Mouse (Mus musculus) adrenal gland, adult 8-10 months (tissue): Measurements from ENCODE around the gene Upk3a. TPM values are rescaled to one million over a fixed set of nuclear protein-coding genes. Genes with fewer than 3 reads are reported as not detected.

Experiments used
- DNase-seq: peaks from one replicate; pipeline ENCODE4 v3.0.0; 2022
- total RNA-seq, 4 experiments: library from RNA; stranded (reverse); gene quantifications; 2 replicates each; pipeline ENCODE4 v1.2.4; 2022

The Upk3a gene
- total RNA-seq, 4 experiments from 2014 or later = not detected

DNA sequence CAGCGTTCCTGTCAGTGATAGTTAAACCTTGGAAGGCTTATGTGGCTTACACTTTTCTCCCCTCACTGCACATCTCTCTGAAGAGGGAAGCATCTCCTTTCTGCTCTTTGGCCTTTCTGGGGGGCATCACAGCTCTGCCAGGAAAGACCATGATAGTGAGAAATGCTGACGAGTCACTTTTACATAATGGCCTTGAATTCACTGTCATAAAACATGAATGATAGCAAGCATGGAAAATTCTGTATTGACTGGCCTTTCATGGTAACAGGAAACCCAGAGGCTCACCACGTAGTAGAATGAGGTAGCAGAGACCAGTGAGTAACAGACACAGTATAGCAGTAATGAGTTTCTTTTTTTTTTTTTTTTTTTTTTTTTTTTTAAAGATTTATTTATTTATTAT lies 37.2 kb downstream of the Upk3a start:
- DNase-seq = no peak

DNA sequence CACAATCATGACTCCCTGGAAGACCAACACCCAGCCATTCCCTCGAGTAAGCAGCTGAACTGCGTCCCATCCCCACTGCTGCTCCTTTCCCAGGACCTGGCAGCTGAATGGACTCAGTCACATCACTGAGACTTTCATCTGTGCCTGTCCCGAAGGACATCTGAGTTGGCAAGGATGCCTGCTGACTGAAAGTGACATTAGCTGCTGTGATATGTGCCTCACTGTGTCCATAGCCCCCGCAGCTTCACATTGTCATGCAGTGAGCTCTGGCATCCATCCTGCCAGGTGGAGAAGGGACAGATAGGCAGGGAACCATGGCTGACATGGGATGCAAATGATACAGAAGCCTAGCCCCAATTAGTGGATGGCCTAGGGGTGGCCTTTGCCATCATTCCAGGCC lies 38.2 kb downstream of the Upk3a start:
- no peak for DNase-seq

DNA sequence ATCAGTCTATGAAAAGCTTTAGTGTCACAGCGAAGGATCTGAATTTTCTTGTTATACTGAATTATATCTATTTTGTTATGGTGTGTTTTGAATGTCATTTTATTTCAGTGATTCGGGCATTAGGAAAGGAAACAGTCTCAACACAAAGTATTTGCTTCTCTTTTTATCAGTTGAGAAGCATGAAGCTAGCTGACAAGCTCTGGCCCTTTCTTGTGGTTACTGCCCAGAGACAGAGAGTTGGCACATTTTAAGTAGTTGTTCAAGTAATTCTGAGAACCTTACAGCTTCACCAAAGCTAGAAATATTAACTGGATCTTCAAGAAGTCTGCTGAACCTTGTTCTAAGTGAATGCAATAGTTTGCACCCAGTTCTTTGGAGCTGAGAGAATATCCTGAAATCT lies 46.5 kb downstream of the Upk3a start:
- no peak for DNase-seq

DNA sequence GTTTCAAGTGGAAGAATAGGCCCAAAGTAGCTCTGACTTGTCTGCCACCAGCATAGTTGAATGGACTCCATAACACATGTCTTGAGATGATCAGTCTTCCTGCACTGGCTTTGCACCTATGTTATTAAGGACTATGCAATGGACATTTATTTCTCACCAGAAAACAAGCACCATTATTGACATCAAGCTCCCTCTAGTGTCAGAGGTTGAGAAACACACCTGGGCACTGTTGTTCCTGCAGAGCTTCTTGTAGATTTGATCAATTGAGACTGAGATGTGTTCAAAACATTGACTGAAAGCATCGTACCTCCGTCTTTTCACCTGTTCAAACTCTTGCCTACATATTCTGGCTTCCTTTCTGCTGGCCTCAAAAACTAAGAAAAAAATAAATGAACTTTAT lies 53.6 kb downstream of the Upk3a start:
- no peak for DNase-seq

Other genes with a start within 250 kb of the Upk3a start
- gene Phf21b, start 161.1 kb upstream of the Upk3a start, total RNA-seq = 1 to 10 TPM; 4.4 to 5.7 (median 4.9) TPM
- gene Gm29666, start 97.1 kb upstream of the Upk3a start, total RNA-seq = under 1 TPM; 0.20 to 0.55 (median 0.35) TPM
- gene Nup50, start 93.7 kb upstream of the Upk3a start, total RNA-seq = 10 to 100 TPM; 38.0 to 43.1 (median 41.5) TPM
- gene 5031439G07Rik, start 28.6 kb upstream of the Upk3a start, total RNA-seq = 10 to 100 TPM; 36.8 to 56.2 (median 47.5) TPM
- 10 to 100 TPM; 12.6 to 17.2 (median 15.2) TPM for gene Fam118a, start 11.8 kb downstream of the Upk3a start, total RNA-seq
- gene Smc1b, start 114.8 kb downstream of the Upk3a start, total RNA-seq = not detected
- under 1 TPM in 1 of 4 experiments, not detected in 3; 0.16 TPM for gene Ribc2, start 114.9 kb downstream of the Upk3a start, total RNA-seq
- 10 to 100 TPM; 24.9 to 34.2 (median 29.2) TPM for gene Fbln1, start 188.8 kb downstream of the Upk3a start, total RNA-seq